In genomic region chr15:102977423-102977974, GRCm38 (mm10) we compare ENCODE assay signal across 12 mouse cellular contexts. TPM values are rescaled to one million over a fixed set of nuclear protein-coding genes. Genes with fewer than 3 reads are reported as not detected.
DNase-seq lines count a peak whose midpoint lies in the region; ATAC-seq and TF ChIP-seq lines count a peak whose summit lies in the region.
"Had no signal": no experiment of that assay in that cellular context is flagged by ENCODE, and none has a peak within 500 bp of the region (broad histone marks: within the 10 kb centered on the region; RNA-seq: fewer than 3 reads in every experiment).

No protein-coding gene starts in this region.

- TF ChIP-seq EP300 in heart, adult 2 months (IDR thresholded peaks at IDR 0.05; ENCODE audit: insufficient read depth, low read depth, low read length), result no peak

- no peak for ATAC-seq in lung, embryonic 15.5 days (ENCODE audit: borderline replicate concordance, extremely low read depth, low FRiP score, low TSS enrichment)
- ATAC-seq in neural tube, embryonic 15.5 days (ENCODE audit: low FRiP score), result peak; percentile 5; the same call in 1 of the 2 replicates
- ATAC-seq: midbrain, embryonic 16.5 days had no signal

- WGBS in heart, adult 2 months, result 9% methylated on average over 16 of the region's 16 CpGs
- 2% methylated on average over 16 of the region's 16 CpGs for WGBS in lung, embryonic 15.5 days
- WGBS in limb, embryonic 10.5 days, result 1% methylated on average over 16 of the region's 16 CpGs
- WGBS in neural tube, embryonic 15.5 days, result 2% methylated on average over 16 of the region's 16 CpGs

- no peaks in the 10 kb centered on the region for H3K4me1 ChIP-seq in heart, adult 2 months (ENCODE audit: control insufficient read depth, insufficient read depth, low read length)
- H3K4me1 ChIP-seq in lung, embryonic 15.5 days, result peaks cover 11% of the 10 kb centered on the region
- H3K4me1 ChIP-seq in limb, embryonic 10.5 days, result peaks cover 74% of the 10 kb centered on the region
- H3K4me1 ChIP-seq in neural tube, embryonic 15.5 days, result peaks cover 27% of the 10 kb centered on the region

- peak overlapping the region; percentile 14; the same call in 1 of the 2 replicates for H3K4me2 ChIP-seq in lung, embryonic 15.5 days
- H3K4me2 ChIP-seq in neural tube, embryonic 15.5 days, result peak overlapping the region; percentile 70

- H3K9ac ChIP-seq in heart, adult 2 months (ENCODE audit: low read depth, low read length), result no peak overlapping the region
- no peak overlapping the region for H3K9ac ChIP-seq in lung, embryonic 15.5 days
- H3K9ac ChIP-seq in neural tube, embryonic 15.5 days (replicated peaks), result peak overlapping the region; percentile 93

- TF ChIP-seq CTCF in heart, adult 2 months (IDR thresholded peaks at IDR 0.05), result no peak

- no peak for TF ChIP-seq POLR2A in heart, adult 2 months (IDR thresholded peaks at IDR 0.05; ENCODE audit: insufficient read depth, low read depth, low read length)

- H3K27ac ChIP-seq in heart, adult 2 months, result no peak overlapping the region
- H3K27ac ChIP-seq in lung, embryonic 15.5 days, result no peak overlapping the region
- H3K27ac ChIP-seq in limb, embryonic 10.5 days, result peak overlapping the region; percentile 80
- peak overlapping the region; percentile 95 for H3K27ac ChIP-seq in neural tube, embryonic 15.5 days (replicated peaks)
- H3K27ac ChIP-seq: forebrain, embryonic 10.5 days had no signal

- DNase-seq in heart, adult 2 months, result no peak
- DNase-seq in heart, postnatal 4 days, result no peak
- DNase-seq in lung, postnatal 25 days (ENCODE audit: low spot score), result no peak
- DNase-seq in limb, embryonic 10.5 days (ENCODE audit: low spot score), result no peak
- no peak for DNase-seq in embryo, embryonic 10.5 days (ENCODE audit: low spot score)
- no peak for DNase-seq in gastrocnemius, postnatal 36 days
- DNase-seq: cerebellum, adult 9-10 months; layer of hippocampus, postnatal 36 days had no signal

- no peaks in the 10 kb centered on the region for H3K79me2 ChIP-seq in heart, adult 2 months (replicated peaks; ENCODE audit: control insufficient read depth, insufficient read depth, low read length)

- H3K27me3 ChIP-seq in heart, adult 2 months (ENCODE audit: control insufficient read depth, insufficient read depth, low read length), result peaks cover 34% of the 10 kb centered on the region
- H3K27me3 ChIP-seq in lung, embryonic 15.5 days, result peaks cover 100% of the 10 kb centered on the region
- H3K27me3 ChIP-seq in limb, embryonic 10.5 days (ENCODE audit: low read depth, poor library complexity, severe bottlenecking), result peaks cover 100% of the 10 kb centered on the region
- peaks cover 18% of the 10 kb centered on the region; the same call in 1 of the 2 replicates for H3K27me3 ChIP-seq in neural tube, embryonic 15.5 days (replicated peaks)

- no peaks in the 10 kb centered on the region for H3K36me3 ChIP-seq in heart, adult 2 months (ENCODE audit: control insufficient read depth, insufficient read depth, low read length)
- H3K36me3 ChIP-seq in lung, embryonic 15.5 days, result no peaks in the 10 kb centered on the region
- no peaks in the 10 kb centered on the region for H3K36me3 ChIP-seq in limb, embryonic 10.5 days
- H3K36me3 ChIP-seq in neural tube, embryonic 15.5 days, result no peaks in the 10 kb centered on the region
- H3K36me3 ChIP-seq: forebrain, embryonic 10.5 days had no signal

- intact Hi-C loops in heart, adult 2 months (cut with DNase I), result no loop called here
- intact Hi-C loops in gastrocnemius, postnatal 36 days (cut with DNase I), result loop anchor here (2.0 kb wide), 1 partner anchor 15 kb away; no protein-coding TSS in a partner anchor

- H3K4me3 ChIP-seq in heart, adult 2 months, result peak overlapping the region; percentile 40
- H3K4me3 ChIP-seq in lung, embryonic 15.5 days, result 0 out of 2 replicates have a peak overlapping the region, but pooled peaks have one; percentile 8
- peak overlapping the region; percentile 49 for H3K4me3 ChIP-seq in limb, embryonic 10.5 days
- peak overlapping the region; percentile 64 for H3K4me3 ChIP-seq in neural tube, embryonic 15.5 days (replicated peaks)
- H3K4me3 ChIP-seq: forebrain, embryonic 10.5 days had no signal

- no peaks in the 10 kb centered on the region for H3K9me3 ChIP-seq in lung, embryonic 15.5 days
- no peaks in the 10 kb centered on the region for H3K9me3 ChIP-seq in limb, embryonic 10.5 days (replicated peaks)
- no peaks in the 10 kb centered on the region for H3K9me3 ChIP-seq in neural tube, embryonic 15.5 days (replicated peaks)
- H3K9me3 ChIP-seq: forebrain, embryonic 10.5 days had no signal

RNA-seq across cellular contexts. Expression of gene Hoxc9, which starts 1.3 kb away (rescaled TPM):
- total RNA-seq in heart, adult 2 months (2021), result not detected
- not detected in 2 replicates for polyA plus RNA-seq in heart, adult 2 months (2012; rRNA removed)
- total RNA-seq in heart, postnatal 4 days (2021), result not detected
- polyA plus RNA-seq in lung, embryonic 15.5 days (2015; fragmentation: Nextera tagmentation; extraction: Ambion mirVana), result 0.06 TPM in 1 of 2 replicates, not detected in the other
- polyA plus RNA-seq in limb, embryonic 10.5 days (2016; fragmentation: Nextera tagmentation; extraction: Ambion mirVana), result 4.4 and 6.9 TPM in 2 replicates
- 19.7 and 30.9 TPM in 2 replicates for polyA plus RNA-seq in neural tube, embryonic 15.5 days (2015; fragmentation: Nextera tagmentation; extraction: Ambion mirVana)
- 1 to 10 TPM; 5.0 to 5.5 TPM for total RNA-seq in gastrocnemius, postnatal 36 days (2021)
- total RNA-seq: layer of hippocampus, postnatal 36 days had no signal
- polyA plus RNA-seq: forebrain, embryonic 10.5 days; midbrain, embryonic 16.5 days had no signal

RNA-seq across cellular contexts. Expression of gene Hoxc5, which starts 10.3 kb away (rescaled TPM):
- total RNA-seq in heart, adult 2 months (2021), result not detected
- polyA plus RNA-seq in heart, adult 2 months (2012; rRNA removed), result 0.20 TPM in 1 of 2 replicates, not detected in the other
- total RNA-seq in heart, postnatal 4 days (2021), result not detected
- 0.57 and 0.72 TPM in 2 replicates for polyA plus RNA-seq in lung, embryonic 15.5 days (2015; fragmentation: Nextera tagmentation; extraction: Ambion mirVana)
- polyA plus RNA-seq in limb, embryonic 10.5 days (2016; fragmentation: Nextera tagmentation; extraction: Ambion mirVana), result 10.6 and 12.7 TPM in 2 replicates
- polyA plus RNA-seq in neural tube, embryonic 15.5 days (2015; fragmentation: Nextera tagmentation; extraction: Ambion mirVana), result 14.6 and 20.7 TPM in 2 replicates
- 1 to 10 TPM; 1.9 to 2.3 TPM for total RNA-seq in gastrocnemius, postnatal 36 days (2021)
- total RNA-seq: layer of hippocampus, postnatal 36 days had no signal
- polyA plus RNA-seq: forebrain, embryonic 10.5 days; midbrain, embryonic 16.5 days had no signal

RNA-seq across cellular contexts. Expression of gene Hoxc10, which starts 10.9 kb away (rescaled TPM):
- total RNA-seq in heart, adult 2 months (2021), result not detected
- not detected in 2 replicates for polyA plus RNA-seq in heart, adult 2 months (2012; rRNA removed)
- total RNA-seq in heart, postnatal 4 days (2021), result not detected
- polyA plus RNA-seq in lung, embryonic 15.5 days (2015; fragmentation: Nextera tagmentation; extraction: Ambion mirVana), result not detected in 2 replicates
- 21.4 and 51.4 TPM in 2 replicates for polyA plus RNA-seq in limb, embryonic 10.5 days (2016; fragmentation: Nextera tagmentation; extraction: Ambion mirVana)
- 51.3 and 71.0 TPM in 2 replicates for polyA plus RNA-seq in neural tube, embryonic 15.5 days (2015; fragmentation: Nextera tagmentation; extraction: Ambion mirVana)
- total RNA-seq in gastrocnemius, postnatal 36 days (2021), result 10 to 100 TPM; 70.5 to 75.2 TPM
- total RNA-seq: layer of hippocampus, postnatal 36 days had no signal
- polyA plus RNA-seq: forebrain, embryonic 10.5 days; midbrain, embryonic 16.5 days had no signal

RNA-seq across cellular contexts. Expression of gene Hoxc8, which starts 12.9 kb away (rescaled TPM):
- not detected for total RNA-seq in heart, adult 2 months (2021)
- polyA plus RNA-seq in heart, adult 2 months (2012; rRNA removed), result not detected in 2 replicates
- not detected for total RNA-seq in heart, postnatal 4 days (2021)
- polyA plus RNA-seq in lung, embryonic 15.5 days (2015; fragmentation: Nextera tagmentation; extraction: Ambion mirVana), result 0.10 TPM in 1 of 2 replicates, not detected in the other
- polyA plus RNA-seq in limb, embryonic 10.5 days (2016; fragmentation: Nextera tagmentation; extraction: Ambion mirVana), result 5.1 and 6.0 TPM in 2 replicates
- polyA plus RNA-seq in neural tube, embryonic 15.5 days (2015; fragmentation: Nextera tagmentation; extraction: Ambion mirVana), result 56.5 and 108 TPM in 2 replicates
- total RNA-seq in gastrocnemius, postnatal 36 days (2021), result 1 to 10 TPM; 1.5 to 2.0 TPM
- total RNA-seq: layer of hippocampus, postnatal 36 days had no signal
- polyA plus RNA-seq: forebrain, embryonic 10.5 days; midbrain, embryonic 16.5 days had no signal

RNA-seq across cellular contexts. Expression of gene Hoxc6, which starts 20.6 kb away (rescaled TPM):
- not detected for total RNA-seq in heart, adult 2 months (2021)
- polyA plus RNA-seq in heart, adult 2 months (2012; rRNA removed), result not detected in 2 replicates
- under 1 TPM in 1 of 2 experiments, not detected in 1; 0.16 TPM for total RNA-seq in heart, postnatal 4 days (2021)
- polyA plus RNA-seq in lung, embryonic 15.5 days (2015; fragmentation: Nextera tagmentation; extraction: Ambion mirVana), result 0.20 and 0.26 TPM in 2 replicates
- 10.1 and 10.2 TPM in 2 replicates for polyA plus RNA-seq in limb, embryonic 10.5 days (2016; fragmentation: Nextera tagmentation; extraction: Ambion mirVana)
- polyA plus RNA-seq in neural tube, embryonic 15.5 days (2015; fragmentation: Nextera tagmentation; extraction: Ambion mirVana), result 23.4 and 35.1 TPM in 2 replicates
- total RNA-seq in gastrocnemius, postnatal 36 days (2021), result 1 to 10 TPM; 6.8 to 7.0 TPM
- total RNA-seq: layer of hippocampus, postnatal 36 days had no signal
- polyA plus RNA-seq: forebrain, embryonic 10.5 days; midbrain, embryonic 16.5 days had no signal

Comparison
In these comparisons a context has a peak if more than half of its experiments do, and no peak if none do; other contexts are left out.
1. H3K27ac ChIP-seq: peak in limb, embryonic 10.5 days (single experiment) and neural tube, embryonic 15.5 days (single experiment); none in heart, adult 2 months (single experiment) and lung, embryonic 15.5 days (single experiment).
2. H3K4me3 ChIP-seq: peak in every context shown above with its lines; median percentile 64 in neural tube, embryonic 15.5 days; 49 in limb, embryonic 10.5 days; 40 in heart, adult 2 months; 8 in lung, embryonic 15.5 days.
3. RNA of gene Hoxc10, which starts 10.9 kb away (polyA plus RNA-seq): 21.4 to 51.4 TPM in limb, embryonic 10.5 days and 51.3 to 71.0 TPM in neural tube, embryonic 15.5 days; not detected in lung, embryonic 15.5 days and not detected in heart, adult 2 months; every median in the first group is over 10 times any median in the second.